In genomic region chr13:44416986-44417385, GRCm38 (mm10) we compare ENCODE assay signal across 10 mouse cellular contexts.
DNase-seq lines count a peak whose midpoint lies in the region; ATAC-seq and TF ChIP-seq lines count a peak whose summit lies in the region.
"Had no signal": no experiment of that assay in that cellular context is flagged by ENCODE, and none has a peak within 500 bp of the region (broad histone marks: within the 10 kb centered on the region; RNA-seq: fewer than 3 reads in every experiment).

No protein-coding gene starts in this region.

- WGBS in forebrain, embryonic 16.5 days, result 3% methylated on average over 8 of the region's 8 CpGs
- WGBS in midbrain, postnatal 0 days, result 9% methylated on average over 8 of the region's 8 CpGs

- H3K4me2 ChIP-seq in forebrain, embryonic 16.5 days (ENCODE audit: low read length), result peak overlapping the region; percentile 34
- no peak overlapping the region for H3K4me2 ChIP-seq in midbrain, postnatal 0 days (ENCODE audit: low read depth, low read length, poor library complexity, severe bottlenecking)

- TF ChIP-seq CTCF in midbrain, postnatal 0 days (IDR thresholded peaks at IDR 0.05), result no peak

- ATAC-seq in forebrain, embryonic 16.5 days, result no peak
- no peak for ATAC-seq in midbrain, postnatal 0 days (ENCODE audit: low FRiP score)

- no peak overlapping the region for H3K9ac ChIP-seq in forebrain, embryonic 16.5 days (replicated peaks; ENCODE audit: low read depth, low read length)
- no peak overlapping the region for H3K9ac ChIP-seq in midbrain, postnatal 0 days (replicated peaks; ENCODE audit: low read length, poor library complexity, severe bottlenecking)

- no peaks in the 10 kb centered on the region for H3K36me3 ChIP-seq in forebrain, embryonic 16.5 days (ENCODE audit: control insufficient read depth, insufficient read depth)
- no peaks in the 10 kb centered on the region for H3K36me3 ChIP-seq in midbrain, postnatal 0 days (ENCODE audit: insufficient read depth, low read length)

- H3K27ac ChIP-seq in forebrain, embryonic 16.5 days (ENCODE audit: low read length), result no peak overlapping the region
- H3K27ac ChIP-seq in midbrain, postnatal 0 days (ENCODE audit: low read depth, low read length), result no peak overlapping the region

- no peaks in the 10 kb centered on the region for H3K9me3 ChIP-seq in forebrain, embryonic 16.5 days (ENCODE audit: control insufficient read depth, low read length)
- no peaks in the 10 kb centered on the region for H3K9me3 ChIP-seq in midbrain, postnatal 0 days (ENCODE audit: low read length)

- no peaks in the 10 kb centered on the region for H3K27me3 ChIP-seq in forebrain, embryonic 16.5 days (replicated peaks; ENCODE audit: control insufficient read depth, insufficient read depth, low read length)
- no peaks in the 10 kb centered on the region for H3K27me3 ChIP-seq in midbrain, postnatal 0 days (ENCODE audit: insufficient read depth, low read length)

- H3K4me3 ChIP-seq in forebrain, embryonic 16.5 days (replicated peaks; ENCODE audit: low read length), result no peak overlapping the region
- no peak overlapping the region for H3K4me3 ChIP-seq in midbrain, postnatal 0 days (ENCODE audit: low read depth, low read length)
- H3K4me3 ChIP-seq: erythroblast, embryonic 14.5 days had no signal

- peak; percentile 60 for DNase-seq in kidney, adult 9 months
- DNase-seq in kidney, postnatal 10 days, result no peak
- DNase-seq in embryo, embryonic 10.5 days (ENCODE audit: low spot score), result peak; percentile 66
- peak; percentile 34 for DNase-seq in midbrain, postnatal 0 days (ENCODE audit: low spot score)
- no peak for DNase-seq in urinary bladder, postnatal 25 days (ENCODE audit: low spot score)
- DNase-seq in adrenal gland, postnatal 14 days, result no peak
- DNase-seq in right cerebral cortex, postnatal 10 days (ENCODE audit: low spot score in 2 of 2), result no peak
- DNase-seq: heart, postnatal 10 days had no signal

- peaks cover 17% of the 10 kb centered on the region for H3K4me1 ChIP-seq in forebrain, embryonic 16.5 days (replicated peaks; ENCODE audit: control insufficient read depth, insufficient read depth, low read length)
- H3K4me1 ChIP-seq in midbrain, postnatal 0 days (ENCODE audit: insufficient read depth, low read length), result no peaks in the 10 kb centered on the region

Comparison
In these comparisons a context has a peak if more than half of its experiments do, and no peak if none do; other contexts are left out.
1. DNase-seq: peak in kidney, adult 9 months (single experiment), embryo, embryonic 10.5 days (single experiment) and midbrain, postnatal 0 days (single experiment); none in kidney, postnatal 10 days (single experiment), urinary bladder, postnatal 25 days (single experiment), adrenal gland, postnatal 14 days (single experiment) and right cerebral cortex, postnatal 10 days (0 of 2).